Mouse (Mus musculus): ENCODE measurements around the gene Prkca. TPM values are rescaled to one million over a fixed set of nuclear protein-coding genes. Genes with fewer than 3 reads are reported as not detected.
"Not testable (repeated sequence)": the region's sequence is repeated elsewhere in the genome, so short reads cannot be mapped to it uniquely, and the experiment has no call there.

Prkca gene
- polyA plus RNA-seq, 1 experiment from 2014 or later: 7.6 TPM

GRCm38 (mm10) chr11:108112437-108112836 is 231.3 kb downstream of the Prkca start:
- Histone ChIP-seq H3K27me3 (no peaks in the 10 kb centered on the region), H3K9ac (no peak overlapping the region), H3K4me1 (replicated peaks) (no peaks in the 10 kb centered on the region), H3K9me3 (no peaks in the 10 kb centered on the region), H3K4me2 (no peak overlapping the region), H3K27ac (replicated peaks) (no peak overlapping the region), H3K36me3 (no peaks in the 10 kb centered on the region), H3K4me3 (no peak overlapping the region)
- WGBS: 66% methylated on average over 3 of the region's 3 CpGs
- ATAC-seq (ENCODE audit: low read depth): no peak

GRCm38 (mm10) chr11:108104085-108104484 is 239.6 kb downstream of the Prkca start:
- Histone ChIP-seq H3K4me2 (no peak overlapping the region), H3K4me3 (no peak overlapping the region), H3K27ac (replicated peaks) (no peak overlapping the region), H3K9me3 (no peaks in the 10 kb centered on the region), H3K27me3 (no peaks in the 10 kb centered on the region), H3K36me3 (no peaks in the 10 kb centered on the region), H3K4me1 (replicated peaks) (no peaks in the 10 kb centered on the region), H3K9ac (no peak overlapping the region)
- ATAC-seq (ENCODE audit: low read depth): no peak
- WGBS: 85% methylated on average over 6 of the region's 6 CpGs

GRCm38 (mm10) chr11:108101280-108101950 is 242.3 kb downstream of the Prkca start:
- no peak overlapping the region for H3K9ac ChIP-seq
- no peaks in the 10 kb centered on the region for H3K4me1 ChIP-seq (replicated peaks)
- no peaks in the 10 kb centered on the region for H3K27me3 ChIP-seq
- no peak overlapping the region for H3K27ac ChIP-seq (replicated peaks)
- H3K36me3 ChIP-seq: no peaks in the 10 kb centered on the region
- no peak overlapping the region for H3K4me2 ChIP-seq
- H3K9me3 ChIP-seq: no peaks in the 10 kb centered on the region
- WGBS: 80% methylated on average over 8 of the region's 8 CpGs
- no peak overlapping the region for H3K4me3 ChIP-seq
- no peak for ATAC-seq (ENCODE audit: low read depth)

- Histone ChIP-seq H3K4me2 (no peak overlapping the region), H3K4me1 (replicated peaks) (no peaks in the 10 kb centered on the region), H3K9ac (no peak overlapping the region), H3K36me3 (no peaks in the 10 kb centered on the region), H3K9me3 (no peaks in the 10 kb centered on the region), H3K4me3 (no peak overlapping the region), H3K27ac (replicated peaks) (no peak overlapping the region), H3K27me3 (no peaks in the 10 kb centered on the region)
- 76% methylated on average over 7 of the region's 7 CpGs for WGBS
- no peak for ATAC-seq (ENCODE audit: low read depth)
Observed at GRCm38 (mm10) chr11:108098306-108098705, 245.4 kb downstream of the Prkca start.

- no peaks in the 10 kb centered on the region for H3K27me3 ChIP-seq
- no peaks in the 10 kb centered on the region for H3K9me3 ChIP-seq
- WGBS: 92% methylated on average over 5 of the region's 5 CpGs
- no peak overlapping the region for H3K4me3 ChIP-seq
- no peaks in the 10 kb centered on the region for H3K4me1 ChIP-seq (replicated peaks)
- no peak for ATAC-seq (ENCODE audit: low read depth)
- H3K9ac ChIP-seq: no peak overlapping the region
- H3K4me2 ChIP-seq: no peak overlapping the region
- no peaks in the 10 kb centered on the region for H3K36me3 ChIP-seq
- no peak overlapping the region for H3K27ac ChIP-seq (replicated peaks)
Observed at GRCm38 (mm10) chr11:108094796-108095195, 248.9 kb downstream of the Prkca start.

- H3K4me2 ChIP-seq: no peak overlapping the region
- no peaks in the 10 kb centered on the region for H3K9me3 ChIP-seq
- no peaks in the 10 kb centered on the region for H3K4me1 ChIP-seq (replicated peaks)
- H3K4me3 ChIP-seq: no peak overlapping the region
- H3K27me3 ChIP-seq: no peaks in the 10 kb centered on the region
- H3K36me3 ChIP-seq: no peaks in the 10 kb centered on the region
- H3K27ac ChIP-seq (replicated peaks): no peak overlapping the region
- ATAC-seq (ENCODE audit: low read depth): no peak
- 86% methylated on average over 4 of the region's 4 CpGs for WGBS
- no peak overlapping the region for H3K9ac ChIP-seq
Observed at GRCm38 (mm10) chr11:108093248-108093647, 250.5 kb downstream of the Prkca start.

- no peaks in the 10 kb centered on the region for H3K9me3 ChIP-seq
- 90% methylated on average over 3 of the region's 3 CpGs for WGBS
- H3K27me3 ChIP-seq: no peaks in the 10 kb centered on the region
- H3K4me3 ChIP-seq: no peak overlapping the region
- H3K4me2 ChIP-seq: no peak overlapping the region
- H3K4me1 ChIP-seq (replicated peaks): no peaks in the 10 kb centered on the region
- ATAC-seq (ENCODE audit: low read depth): no peak
- H3K36me3 ChIP-seq: no peaks in the 10 kb centered on the region
- H3K27ac ChIP-seq (replicated peaks): no peak overlapping the region
- H3K9ac ChIP-seq: no peak overlapping the region
Observed at GRCm38 (mm10) chr11:108091238-108091637, 252.5 kb downstream of the Prkca start.

GRCm38 (mm10) chr11:108090706-108091105 is 253.0 kb downstream of the Prkca start:
- H3K27ac ChIP-seq (replicated peaks): no peak overlapping the region
- H3K4me2 ChIP-seq: no peak overlapping the region
- H3K4me3 ChIP-seq: no peak overlapping the region
- no peaks in the 10 kb centered on the region for H3K36me3 ChIP-seq
- no peaks in the 10 kb centered on the region for H3K4me1 ChIP-seq (replicated peaks)
- no peak for ATAC-seq (ENCODE audit: low read depth)
- H3K27me3 ChIP-seq: no peaks in the 10 kb centered on the region
- H3K9ac ChIP-seq: no peak overlapping the region
- 71% methylated on average over 8 of the region's 8 CpGs for WGBS
- H3K9me3 ChIP-seq: no peaks in the 10 kb centered on the region

GRCm38 (mm10) chr11:108088063-108088462 is 255.7 kb downstream of the Prkca start:
- no peaks in the 10 kb centered on the region; the same call in 1 of the 2 replicates for H3K4me1 ChIP-seq (replicated peaks)
- H3K27ac ChIP-seq (replicated peaks): no peak overlapping the region
- no peaks in the 10 kb centered on the region for H3K36me3 ChIP-seq
- no peaks in the 10 kb centered on the region for H3K27me3 ChIP-seq
- no peak overlapping the region for H3K4me3 ChIP-seq
- ATAC-seq (ENCODE audit: low read depth): no peak
- no peak overlapping the region for H3K4me2 ChIP-seq
- 93% methylated on average over 5 of the region's 5 CpGs for WGBS
- H3K9ac ChIP-seq: no peak overlapping the region
- H3K9me3 ChIP-seq: no peaks in the 10 kb centered on the region

- ATAC-seq (ENCODE audit: low read depth); H3K4me2 ChIP-seq; H3K36me3 ChIP-seq; H3K27me3 ChIP-seq; H3K4me1 ChIP-seq (replicated peaks); H3K9me3 ChIP-seq; H3K4me3 ChIP-seq; H3K27ac ChIP-seq (replicated peaks); H3K9ac ChIP-seq: not testable (repeated sequence)
- 86% methylated on average over 1 of the region's 1 CpGs for WGBS
Observed at GRCm38 (mm10) chr11:108087105-108087700, 256.5 kb downstream of the Prkca start.

GRCm38 (mm10) chr11:108082673-108083072 is 261.1 kb downstream of the Prkca start:
- no peak overlapping the region for H3K4me2 ChIP-seq
- H3K27ac ChIP-seq (replicated peaks): no peak overlapping the region
- H3K27me3 ChIP-seq: no peaks in the 10 kb centered on the region
- peaks cover 5% of the 10 kb centered on the region; the same call in 1 of the 2 replicates for H3K4me1 ChIP-seq (replicated peaks)
- no peak overlapping the region for H3K4me3 ChIP-seq
- no peak for ATAC-seq (ENCODE audit: low read depth)
- H3K9ac ChIP-seq: no peak overlapping the region
- H3K36me3 ChIP-seq: no peaks in the 10 kb centered on the region
- H3K9me3 ChIP-seq: no peaks in the 10 kb centered on the region

- no peak overlapping the region for H3K27ac ChIP-seq (replicated peaks)
- WGBS: 84% methylated on average over 5 of the region's 5 CpGs
Observed at GRCm38 (mm10) chr11:108079946-108080650, 263.6 kb downstream of the Prkca start.

More at GRCm38 (mm10) chr11:108079946-108080650, 263.6 kb downstream of the Prkca start:
- H3K4me2 ChIP-seq: no peak overlapping the region
- H3K4me3 ChIP-seq: no peak overlapping the region
- no peak for ATAC-seq (ENCODE audit: low read depth)
- H3K9ac ChIP-seq: no peak overlapping the region
- no peaks in the 10 kb centered on the region for H3K27me3 ChIP-seq
- no peaks in the 10 kb centered on the region for H3K36me3 ChIP-seq
- peaks cover 5% of the 10 kb centered on the region; the same call in 1 of the 2 replicates for H3K4me1 ChIP-seq (replicated peaks)
- no peaks in the 10 kb centered on the region for H3K9me3 ChIP-seq
